Mouse (Mus musculus) v-Abl transformed pro-B cells (cell line): ENCODE results near the gene Tns3.
"Not testable (repeated sequence)": the region's sequence is repeated elsewhere in the genome, so short reads cannot be mapped to it uniquely, and the experiment has no call there.

Experiments
- in situ Hi-C, 2 experiments: fragments of 400-800 bp; cut with MboI; formaldehyde crosslinking; loops; one replicate each; pipeline ENCODE4 v1.15.1; 2025; ENCODE audit not compliant: unreplicated experiment in 2 of 2

Tns3 gene

GRCm38 (mm10) chr11:8625915-8626604, 38.3 kb downstream of the Tns3 start:
- in situ Hi-C loops = loop anchor here in 1 of 2 experiments (5.0 kb wide), 1 partner anchor 36 kb away; the partner anchor contains the start of gene Tns3

DNA sequence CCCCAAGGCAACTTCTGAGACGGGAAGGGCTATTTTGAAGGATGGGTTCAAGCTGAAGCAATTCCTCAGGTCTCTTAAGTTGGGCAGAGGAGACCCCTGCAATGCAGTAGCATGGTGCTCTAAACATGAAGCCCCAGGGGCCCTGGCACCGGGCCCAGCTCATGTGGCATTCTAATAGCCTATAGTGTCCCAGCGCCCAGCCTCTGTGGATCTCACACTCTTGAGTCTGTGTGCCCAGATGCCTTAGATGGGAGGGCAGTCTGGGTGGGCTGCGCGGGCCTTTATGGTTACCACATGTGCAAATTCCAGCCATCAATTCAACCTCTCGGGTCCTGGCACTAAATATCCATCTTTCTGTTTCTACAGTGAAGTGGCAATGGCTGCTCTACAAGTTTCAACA, 38.9 kb downstream of the Tns3 start:
- in situ Hi-C loops = loop anchor here in 1 of 2 experiments (5.0 kb wide), 1 partner anchor 37 kb away; the partner anchor contains the start of gene Tns3

DNA sequence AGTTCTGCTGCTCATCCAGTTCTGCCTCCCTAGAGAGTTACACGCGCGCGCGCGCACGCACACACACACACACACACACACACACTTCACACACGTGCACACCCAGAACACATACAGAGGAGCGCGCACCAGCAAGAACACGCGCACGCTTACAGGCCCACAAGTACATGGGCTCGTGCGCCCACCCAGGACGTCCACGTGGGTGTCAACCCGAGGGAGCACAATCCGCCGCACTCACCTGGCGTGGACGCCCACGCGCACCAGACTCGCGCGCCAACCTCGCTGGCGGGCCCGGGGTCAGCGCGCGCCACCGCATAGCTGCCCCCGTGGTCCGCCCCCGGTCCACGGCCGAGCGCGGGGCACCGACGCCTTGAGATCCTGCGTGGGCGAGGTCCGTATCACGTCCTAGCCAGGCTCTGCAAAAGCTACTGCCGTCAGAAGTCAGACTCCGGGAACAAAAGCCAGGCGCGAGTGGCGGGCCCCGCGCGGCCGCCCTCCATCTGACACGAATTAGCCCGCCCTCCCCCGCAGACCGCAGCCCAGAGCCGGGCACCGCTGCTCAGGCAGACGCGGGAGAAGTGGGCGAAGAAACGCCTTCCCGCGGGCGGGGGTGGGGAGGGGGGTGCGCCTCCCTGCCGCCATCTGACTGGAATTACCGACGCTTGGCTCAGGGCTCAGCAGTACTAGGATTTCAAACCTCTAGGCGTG, 40.0 kb downstream of the Tns3 start:
- in situ Hi-C loops = no loop called here

GRCm38 (mm10) chr11:8623852-8624178, 40.5 kb downstream of the Tns3 start:
- in situ Hi-C loops = no loop called here

GRCm38 (mm10) chr11:8622668-8623067, 41.7 kb downstream of the Tns3 start:
- in situ Hi-C loops = no loop called here

- in situ Hi-C loops = not testable (repeated sequence)
Measured at GRCm38 (mm10) chr11:8619111-8619510, 45.2 kb downstream of the Tns3 start.

DNA sequence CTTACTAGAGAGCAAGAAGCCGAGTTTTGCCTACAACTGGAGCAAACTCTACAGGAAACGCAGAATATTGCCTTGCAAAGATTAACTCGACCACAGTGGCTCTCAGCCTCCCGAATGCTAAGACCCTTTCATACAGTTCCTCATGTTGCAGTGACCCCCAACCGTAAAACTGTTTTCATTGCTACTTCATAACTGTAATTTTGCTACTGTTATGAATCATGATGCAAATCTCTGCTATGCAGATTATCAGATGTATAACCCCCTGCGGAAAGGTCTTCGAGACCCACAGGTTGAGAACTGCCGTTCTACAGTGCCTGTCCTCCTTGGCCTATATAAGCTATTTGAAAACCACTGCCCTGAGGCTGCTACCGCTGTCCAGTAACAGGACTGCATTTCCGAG, 46.0 kb downstream of the Tns3 start:
- in situ Hi-C loops = no loop called here

GRCm38 (mm10) chr11:8615436-8615835, 48.9 kb downstream of the Tns3 start:
- in situ Hi-C loops = no loop called here

DNA sequence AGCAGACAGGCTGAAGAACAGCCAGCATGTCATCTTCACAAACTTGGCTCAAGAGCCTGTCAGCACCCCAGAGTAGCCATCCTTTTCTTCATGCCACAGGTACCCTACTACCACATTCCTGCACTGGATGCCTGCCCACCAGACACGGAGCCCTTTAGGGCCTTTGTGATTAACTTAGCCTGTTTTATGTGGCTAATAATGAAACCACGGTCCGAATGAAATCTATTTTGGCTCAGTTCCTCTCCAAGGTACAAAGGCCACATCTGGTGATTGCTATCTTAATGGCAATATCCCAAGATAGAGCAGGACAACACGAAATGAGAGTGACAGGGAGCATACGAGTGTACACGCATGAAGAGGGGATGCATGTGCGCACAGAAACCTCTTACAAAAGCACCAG, 53.9 kb downstream of the Tns3 start:
- in situ Hi-C loops = no loop called here

GRCm38 (mm10) chr11:8609873-8610272, 54.5 kb downstream of the Tns3 start:
- in situ Hi-C loops = no loop called here

GRCm38 (mm10) chr11:8607123-8607522, 57.2 kb downstream of the Tns3 start:
- in situ Hi-C loops = no loop called here

DNA sequence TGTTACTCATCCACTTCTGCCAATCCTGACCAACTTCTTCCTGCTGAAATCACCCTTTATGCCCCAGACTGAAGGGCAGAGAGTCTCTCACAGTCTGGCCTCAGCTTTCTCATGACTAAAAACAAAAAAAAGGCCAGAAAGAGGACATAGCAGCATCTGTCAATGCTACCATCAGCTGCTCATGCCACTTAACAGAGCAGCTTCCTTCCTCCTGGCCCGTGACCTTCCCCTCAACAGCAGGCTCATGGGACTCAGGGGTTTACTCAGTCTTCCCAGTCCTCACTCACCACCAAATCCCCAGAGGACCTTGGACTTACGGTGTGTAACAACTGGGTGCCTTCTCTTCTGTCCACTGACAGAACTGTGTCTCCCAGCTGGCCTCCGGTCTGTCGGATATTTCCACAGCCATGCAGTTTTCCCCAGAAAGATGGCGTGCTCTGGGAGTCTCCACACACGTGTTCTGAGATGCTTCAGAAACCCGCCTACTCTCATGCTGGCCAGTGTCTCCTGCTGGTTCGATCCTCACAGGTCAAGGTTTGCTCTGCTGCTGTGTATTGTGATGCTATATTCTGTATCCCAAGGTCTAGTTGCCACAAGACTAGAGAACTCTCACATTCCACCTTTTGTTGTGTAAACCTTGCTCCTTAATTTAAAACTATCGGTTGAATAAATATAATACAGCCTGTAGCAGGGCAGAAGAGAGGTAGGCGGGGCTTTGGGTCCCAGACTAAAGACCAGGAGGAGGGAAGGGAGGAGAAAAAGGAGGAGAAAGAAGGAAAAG, 59.4 kb downstream of the Tns3 start:
- in situ Hi-C loops = no loop called here

- in situ Hi-C loops = no loop called here
Measured at GRCm38 (mm10) chr11:8602606-8603005, 61.7 kb downstream of the Tns3 start.

GRCm38 (mm10) chr11:8601411-8601821, 62.9 kb downstream of the Tns3 start:
- in situ Hi-C loops = no loop called here

- in situ Hi-C loops = no loop called here
Measured at GRCm38 (mm10) chr11:8595642-8596041, 68.7 kb downstream of the Tns3 start.

DNA sequence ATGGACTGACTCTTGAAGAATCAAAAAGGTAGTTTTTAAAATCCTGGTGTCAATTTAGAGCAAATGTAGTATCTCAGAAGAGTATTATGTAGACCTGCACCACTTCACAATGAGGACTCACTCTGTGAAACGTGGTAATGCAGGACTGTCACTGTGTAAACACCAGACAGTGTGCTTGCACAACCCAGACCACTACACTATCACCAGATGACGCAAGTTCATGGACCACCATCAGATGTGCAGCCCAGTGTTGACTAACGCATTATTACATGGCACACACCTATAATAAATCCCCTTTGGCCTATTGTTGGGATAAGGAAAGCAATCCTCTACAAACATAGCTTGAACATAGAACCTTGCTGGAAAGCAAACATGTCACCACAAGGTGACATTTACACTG, 71.2 kb downstream of the Tns3 start:
- in situ Hi-C loops = no loop called here

DNA sequence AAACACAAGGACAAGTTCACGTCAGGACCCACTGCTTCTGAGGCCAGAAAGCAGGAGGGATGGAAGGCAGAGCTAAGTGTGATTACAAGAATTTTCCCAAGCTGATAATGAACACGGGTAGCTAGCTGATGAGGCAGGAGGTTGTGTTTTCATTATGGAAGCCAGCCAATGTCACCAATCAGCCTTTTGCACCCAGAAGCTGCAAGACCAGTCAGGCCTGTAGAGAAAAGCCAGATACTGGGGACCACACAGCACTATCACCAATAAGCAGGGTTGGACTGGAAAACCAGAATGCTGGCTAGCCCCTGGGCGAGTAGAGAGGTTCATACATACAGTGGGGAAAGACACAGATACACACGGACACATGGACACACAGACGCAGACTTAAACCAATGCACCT, 73.1 kb downstream of the Tns3 start:
- in situ Hi-C loops = no loop called here

- in situ Hi-C loops = loop anchor here in 1 of 2 experiments (5.0 kb wide), 1 partner anchor 73 kb away; the partner anchor contains the start of gene Tns3
Measured at GRCm38 (mm10) chr11:8589226-8589905, 75.0 kb downstream of the Tns3 start.

DNA sequence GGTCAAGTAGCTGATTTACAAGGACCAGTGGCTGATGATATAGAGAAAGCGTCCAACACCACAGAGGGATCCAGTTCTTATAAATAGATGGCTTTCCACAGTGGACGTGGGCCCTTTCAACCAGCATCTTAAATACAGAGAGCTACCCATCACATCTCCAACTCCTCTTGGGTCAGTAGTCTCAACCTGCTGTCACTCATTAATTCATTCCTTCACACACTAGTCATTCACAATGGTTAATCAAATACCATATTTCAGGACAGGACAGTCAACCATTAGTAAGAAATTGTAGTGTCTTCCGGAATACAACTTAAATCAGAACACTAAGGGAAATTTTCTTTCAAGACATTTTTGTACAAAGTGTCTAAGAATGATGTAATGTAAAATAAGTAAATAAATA, 76.4 kb downstream of the Tns3 start:
- in situ Hi-C loops = loop anchor here in 1 of 2 experiments (5.0 kb wide), 1 partner anchor 74 kb away; the partner anchor contains the start of gene Tns3

DNA sequence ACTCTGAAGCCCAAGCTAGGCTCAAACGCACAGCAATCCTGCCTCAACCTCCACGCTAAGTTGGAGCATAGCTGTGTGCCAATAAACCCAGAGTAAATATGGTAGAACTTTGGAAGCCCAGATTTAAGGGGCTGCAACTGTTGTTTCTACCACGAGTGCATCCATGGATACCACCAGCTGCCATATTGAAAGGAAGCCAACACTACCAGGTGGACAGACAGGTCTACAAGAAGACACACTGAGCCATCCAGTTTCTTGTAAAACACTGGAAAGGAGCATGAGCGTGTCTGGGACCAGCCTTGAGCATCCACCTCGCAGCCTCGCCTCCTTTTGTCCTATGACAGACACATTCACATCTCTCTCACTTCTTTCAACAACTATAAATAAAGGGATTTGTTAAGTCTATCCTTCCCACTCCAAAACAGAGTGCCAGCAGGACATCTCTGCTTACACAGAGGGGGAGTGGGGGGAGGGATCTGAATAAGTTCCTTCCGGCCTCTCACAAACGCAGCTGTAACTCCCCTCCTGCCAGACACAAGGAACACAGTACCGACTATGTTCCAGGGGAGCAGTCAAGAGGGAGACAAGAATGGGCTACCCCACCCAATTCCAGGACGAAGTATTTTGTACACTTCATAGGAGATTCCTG, 77.2 kb downstream of the Tns3 start:
- in situ Hi-C loops = loop anchor here in 1 of 2 experiments (5.0 kb wide), 1 partner anchor 75 kb away; the partner anchor contains the start of gene Tns3
